Mouse (Mus musculus) CD4-positive, CD25-positive, alpha-beta regulatory T cell (primary cell): Measurements from ENCODE around the gene Dok7. TPM values are rescaled to one million over a fixed set of nuclear protein-coding genes. Genes with fewer than 3 reads are reported as not detected.

ENCODE experiments used
- polyA plus RNA-seq: library from polyadenylated mRNA; unstranded; fragments of 100-300 nt; shearing (Covaris generic); gene quantifications from one replicate; pipeline ENCODE4 v1.2.1, GENCODE M21; 2017

The Dok7 gene
- polyA plus RNA-seq = not detected

DNA sequence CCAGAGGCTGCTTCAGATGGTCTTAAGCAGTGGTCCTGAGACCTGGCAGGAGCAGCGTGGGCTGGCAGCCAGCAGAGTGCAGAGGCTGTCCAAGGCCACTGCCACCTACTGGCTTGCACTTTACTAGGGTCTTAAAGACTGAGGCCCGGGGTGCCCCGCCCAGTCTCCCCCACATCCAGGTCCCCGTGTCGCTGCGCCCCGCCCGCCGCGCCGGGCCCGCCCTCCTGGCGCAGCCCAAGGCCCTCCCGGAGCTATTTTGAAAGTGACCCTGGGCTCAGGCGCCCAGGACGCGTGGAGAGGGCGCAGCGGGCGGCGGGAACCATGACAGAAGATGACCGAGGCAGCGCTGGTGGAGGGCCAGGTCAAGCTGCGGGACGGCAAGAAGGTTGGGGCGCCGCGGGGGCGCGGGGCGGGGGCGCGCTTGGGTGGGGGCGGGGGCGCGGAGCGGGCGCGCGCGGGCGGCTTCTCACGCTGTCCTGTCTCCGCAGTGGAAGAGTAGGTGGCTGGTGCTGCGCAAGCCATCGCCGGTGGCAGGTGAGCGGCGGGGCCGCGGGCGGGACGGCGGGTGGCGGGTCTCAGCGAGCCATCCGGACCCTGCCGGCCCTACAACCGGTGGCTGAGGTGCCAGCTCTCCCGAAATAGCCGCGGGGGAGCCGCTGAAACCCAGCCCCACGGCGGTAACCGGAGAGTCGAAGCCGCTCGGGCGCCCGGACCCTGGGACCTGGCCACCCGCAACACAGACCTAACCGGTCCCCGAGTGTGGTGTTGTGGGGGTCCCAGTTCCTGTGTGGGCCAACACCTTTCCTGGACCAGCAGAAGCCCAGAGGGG is at the start of gene Dok7:
TSS of gene Dok7 (plus strand) at position 163 of the 829 bp plus-strand sequence.

GRCm38 (mm10) chr5:35041268-35041829 is 15.2 kb upstream of the Dok7 start, which contains the start of gene Hgfac:
TSS of gene Hgfac (plus strand) at chr5:35041509.

GRCm38 (mm10) chr5:35104960-35105921 is 48.7 kb downstream of the Dok7 start, which contains the start of gene Lrpap1:
TSS of gene Lrpap1 (minus strand) at chr5:35105766.

Other genes starting within 250 kb of the Dok7 start
- gene Msantd1, start 148.8 kb upstream of the Dok7 start, polyA plus RNA-seq = 0.54 TPM
- 3.2 TPM for gene Rgs12, start 107.3 kb upstream of the Dok7 start, polyA plus RNA-seq
- 5.9 TPM for gene Hgfac, start 15.3 kb upstream of the Dok7 start, polyA plus RNA-seq
- 72.8 TPM for gene Lrpap1, start 49.0 kb downstream of the Dok7 start, polyA plus RNA-seq
- not detected for gene Adra2c, start 221.6 kb downstream of the Dok7 start, polyA plus RNA-seq